Mouse (Mus musculus) myocyte (in vitro differentiated cells): Measurements from ENCODE around the gene Clpsl2. TPM values are rescaled to one million over a fixed set of nuclear protein-coding genes. Genes with fewer than 3 reads are reported as not detected.

ENCODE experiments used
- H3K27me3 ChIP-seq: one replicate; pipeline ENCODE4 v1.6.1; 2011; ENCODE audit not compliant: control insufficient read depth, insufficient read depth, insufficient read length
- H3K36me3 ChIP-seq: one replicate; pipeline ENCODE4 v1.6.1; 2011; ENCODE audit not compliant: control insufficient read depth, insufficient read depth
- H3K4me2 ChIP-seq: one replicate; pipeline ENCODE4 v1.6.1; 2011; ENCODE audit warnings: low read depth, control low read depth
- H3K4me3 ChIP-seq: one replicate; pipeline ENCODE4 v1.5.1; 2011; ENCODE audit warnings: mild to moderate bottlenecking, control low read depth, moderate library complexity
- H3K79me2 ChIP-seq: one replicate; pipeline ENCODE4 v1.6.1; 2011; ENCODE audit not compliant: control insufficient read depth, insufficient read depth
- H3ac ChIP-seq: one replicate; pipeline ENCODE4 v1.6.1; 2011; ENCODE audit not compliant: control insufficient read depth, insufficient read length
- CEBPB ChIP-seq: IDR thresholded peaks from 2 replicates; pipeline ENCODE4 v1.6.1; 2011; ENCODE audit warnings: mild to moderate bottlenecking, moderate library complexity; ENCODE audit not compliant: poor library complexity, insufficient read depth, severe bottlenecking
- E2F4 ChIP-seq: IDR thresholded peaks from one replicate; pipeline ENCODE4 v1.6.1; 2011; ENCODE audit warnings: mild to moderate bottlenecking, control low read depth, moderate library complexity; ENCODE audit not compliant: insufficient read depth
- MAX ChIP-seq: IDR thresholded peaks from one replicate; pipeline ENCODE4 v1.6.1; 2011; ENCODE audit warnings: low read depth, mild to moderate bottlenecking, control low read depth
- MYOD1 ChIP-seq, 3 experiments: IDR thresholded peaks; one replicate each; pipeline ENCODE4 v1.6.1; 2011; ENCODE audit warnings: control low read depth in 2 of 3, low read depth in 2 of 3, mild to moderate bottlenecking in 2 of 3, moderate library complexity in 1 of 3; ENCODE audit not compliant: insufficient read length in 2 of 3, control insufficient read depth in 1 of 3
- MYOG ChIP-seq, 3 experiments: IDR thresholded peaks; one replicate each; pipeline ENCODE4 v1.6.1; 2011; ENCODE audit warnings: control low read depth in 2 of 3, low read depth in 2 of 3, mild to moderate bottlenecking in 2 of 3; ENCODE audit not compliant: insufficient read length in 2 of 3, control insufficient read depth in 1 of 3, insufficient read depth in 1 of 3
- POLR2A ChIP-seq: IDR thresholded peaks from one replicate; pipeline ENCODE4 v1.6.1; 2011; ENCODE audit warnings: low read depth, mild to moderate bottlenecking, control low read depth, moderate library complexity; ENCODE audit not compliant: insufficient read length
- POLR2AphosphoS2 ChIP-seq: IDR thresholded peaks from one replicate; pipeline ENCODE4 v1.6.1; 2011; ENCODE audit warnings: low read depth, control low read depth; ENCODE audit not compliant: insufficient read length
- REST ChIP-seq: IDR thresholded peaks from one replicate; pipeline ENCODE4 v1.6.1; 2011; ENCODE audit warnings: mild to moderate bottlenecking, control low read depth, moderate library complexity; ENCODE audit not compliant: insufficient read depth, insufficient read length
- SRF ChIP-seq: IDR thresholded peaks from one replicate; pipeline ENCODE4 v1.6.1; 2011; ENCODE audit warnings: low read depth; ENCODE audit not compliant: control insufficient read depth, insufficient read length
- TCF12 ChIP-seq: IDR thresholded peaks from one replicate; pipeline ENCODE4 v1.6.1; 2011; ENCODE audit warnings: mild to moderate bottlenecking, control low read depth; ENCODE audit not compliant: poor library complexity, insufficient read depth, severe bottlenecking
- TCF3 ChIP-seq: IDR thresholded peaks from one replicate; pipeline ENCODE4 v1.6.1; 2011; ENCODE audit warnings: low read depth, control low read depth; ENCODE audit not compliant: insufficient read length
- USF1 ChIP-seq: IDR thresholded peaks from one replicate; pipeline ENCODE4 v1.6.1; 2011; ENCODE audit warnings: low read depth, mild to moderate bottlenecking, control low read depth, moderate library complexity
- polyA plus RNA-seq: library from polyadenylated mRNA; unstranded; fragments of >200 nt; fragmentation: generic; extraction: Trizol; gene quantifications from one replicate; pipeline ENCODE4 v1.2.1, GENCODE M21; 2012; ENCODE audit warnings: missing spikeins

The Clpsl2 gene
- polyA plus RNA-seq, 1 experiment: not detected

DNA sequence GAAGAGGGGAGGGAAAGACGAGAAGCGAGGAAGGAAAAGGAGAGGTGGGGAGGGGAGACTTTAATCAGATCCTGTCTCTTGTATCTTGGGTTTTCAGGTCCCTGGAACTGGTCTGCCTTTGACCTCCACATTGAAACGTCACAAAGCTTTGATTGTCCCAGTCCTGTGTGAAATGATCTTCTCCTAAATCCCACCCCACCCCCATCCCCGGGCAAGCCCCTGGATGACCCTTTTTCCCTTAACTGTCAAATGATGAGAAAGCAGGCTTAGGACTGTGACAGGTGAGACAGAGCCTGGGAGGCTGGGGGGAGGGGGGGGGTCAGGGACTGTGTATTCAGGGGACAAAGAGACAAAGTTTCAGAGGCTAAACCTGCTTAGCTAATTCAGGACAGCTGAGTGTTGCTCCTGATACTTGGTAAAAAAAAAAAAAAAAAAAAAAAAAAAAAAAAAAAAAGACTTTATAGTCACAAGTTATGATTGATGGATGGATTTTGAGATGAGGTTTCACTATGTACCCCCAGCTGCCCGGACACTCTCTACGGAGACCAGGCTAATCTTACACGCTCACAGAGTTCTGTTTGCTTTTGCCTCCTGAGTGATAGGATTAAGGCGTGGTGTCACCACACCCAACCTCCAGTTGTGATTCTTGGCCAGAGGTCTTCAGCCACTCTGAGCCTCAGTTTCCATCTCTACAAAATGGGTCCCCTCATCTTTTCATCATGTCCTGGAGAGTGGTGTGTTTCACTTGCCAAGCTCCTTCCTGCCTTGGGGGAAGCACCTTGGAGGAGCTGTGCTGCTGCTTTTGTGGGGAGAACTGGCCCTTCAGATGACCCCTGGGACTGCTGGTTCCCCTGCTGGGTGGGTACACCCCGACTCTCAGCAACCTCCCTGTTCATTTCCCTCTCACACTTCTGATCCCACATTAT lies 37.3 kb upstream of the Clpsl2 start:
- H3K27me3 ChIP-seq: no peaks in the 10 kb centered on the region
- no peaks in the 10 kb centered on the region for H3K79me2 ChIP-seq
- H3K4me2 ChIP-seq: no peak overlapping the region
- H3K4me3 ChIP-seq: no peak overlapping the region
- no peaks in the 10 kb centered on the region for H3K36me3 ChIP-seq
- TF ChIP-seq USF1 (no peak), E2F4 (no peak), CEBPB (no peak), MYOG (IDR thresholded peaks at IDR 0.05; ENCODE audit: control insufficient read depth in 1 of 3, insufficient read depth in 1 of 3, insufficient read length in 2 of 3, low read depth in 2 of 3) (no peak), REST (no peak), POLR2AphosphoS2 (no peak), SRF (no peak), TCF3 (no peak), POLR2A (no peak), MYOD1 (IDR thresholded peaks at IDR 0.05; ENCODE audit: control insufficient read depth in 1 of 3, insufficient read length in 2 of 3, low read depth in 2 of 3) (no peak), MAX (no peak), TCF12 (no peak)
- no peak overlapping the region for H3ac ChIP-seq

DNA sequence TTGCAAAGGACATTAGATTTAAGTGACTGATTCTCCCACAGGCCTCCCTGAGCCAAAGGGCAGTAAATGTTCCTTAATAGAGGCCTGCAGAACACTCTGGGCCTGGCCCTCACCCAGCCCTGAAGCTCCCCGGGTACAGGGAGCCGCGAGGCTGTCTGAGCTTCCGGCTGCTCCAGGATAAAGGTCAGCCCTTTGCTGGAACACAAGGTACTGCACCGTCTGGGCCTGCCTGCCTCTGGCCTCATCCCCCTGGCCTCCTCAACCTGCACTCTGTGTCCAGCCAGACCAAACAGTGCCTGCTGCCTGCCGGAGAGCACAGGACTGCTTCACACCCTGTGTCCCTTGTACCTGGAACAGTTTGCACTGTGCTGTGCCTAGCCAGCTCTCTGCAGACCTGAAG lies 36.5 kb upstream of the Clpsl2 start:
- no peak overlapping the region for H3K4me3 ChIP-seq
- no peak overlapping the region for H3ac ChIP-seq
- H3K27me3 ChIP-seq: no peaks in the 10 kb centered on the region

DNA sequence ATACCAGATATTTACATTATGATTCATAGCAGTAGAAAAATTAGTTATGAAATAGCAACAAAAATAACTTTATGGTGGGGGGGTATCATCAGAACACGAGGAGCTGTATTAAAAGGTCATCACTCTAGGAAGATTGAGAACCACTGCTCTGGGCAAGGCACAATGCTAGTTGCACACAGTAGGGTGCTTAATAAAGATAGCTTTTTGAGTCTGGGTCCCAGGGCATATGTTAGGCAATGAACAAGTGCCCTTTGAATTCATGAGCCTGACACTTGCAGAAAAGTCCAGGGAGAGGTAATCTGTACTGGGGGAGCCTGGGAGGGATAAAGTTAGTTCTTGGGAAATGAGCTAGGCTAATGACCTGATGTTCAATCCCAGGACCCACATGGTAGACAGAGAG lies 35.9 kb upstream of the Clpsl2 start:
- Histone ChIP-seq H3K36me3 (no peaks in the 10 kb centered on the region), H3ac (no peak overlapping the region), H3K4me3 (no peak overlapping the region)

More for the DNA sequence above, 36.5 kb upstream of the Clpsl2 start:
- no peaks in the 10 kb centered on the region for H3K79me2 ChIP-seq
- no peak overlapping the region for H3K4me2 ChIP-seq
- no peaks in the 10 kb centered on the region for H3K36me3 ChIP-seq
- no peak for TF ChIP-seq MYOG (IDR thresholded peaks at IDR 0.05; ENCODE audit: control insufficient read depth in 1 of 3, insufficient read depth in 1 of 3, insufficient read length in 2 of 3, low read depth in 2 of 3)
- no peak for TF ChIP-seq MYOD1 (IDR thresholded peaks at IDR 0.05; ENCODE audit: control insufficient read depth in 1 of 3, insufficient read length in 2 of 3, low read depth in 2 of 3)
- no peak for TF ChIP-seq REST
- no peak for TF ChIP-seq POLR2A
- TF ChIP-seq POLR2AphosphoS2: no peak
- no peak for TF ChIP-seq MAX
- no peak for TF ChIP-seq USF1
- no peak for TF ChIP-seq CEBPB
- TF ChIP-seq E2F4: no peak
- TF ChIP-seq TCF3: no peak
- TF ChIP-seq SRF: no peak

DNA sequence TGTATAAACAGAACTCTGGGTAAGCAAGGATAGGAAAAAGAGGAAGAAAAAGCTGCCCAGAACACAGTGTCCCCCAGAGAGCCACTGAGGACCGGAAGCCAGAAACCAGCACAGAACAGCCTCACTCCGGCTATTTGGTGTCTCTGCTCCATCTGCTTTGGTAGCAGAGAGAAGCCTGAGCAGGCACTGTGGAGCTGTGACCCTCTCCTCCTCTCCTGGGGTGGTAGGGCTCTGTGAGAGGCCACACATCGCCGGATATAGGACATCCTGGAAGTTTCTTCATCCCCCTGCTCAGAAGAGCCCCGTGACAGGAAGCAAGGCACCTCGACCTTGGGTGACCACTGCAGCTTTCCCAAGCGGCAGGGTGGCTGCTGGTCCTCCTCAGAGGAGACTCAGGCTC lies 35.4 kb upstream of the Clpsl2 start:
- no peaks in the 10 kb centered on the region for H3K36me3 ChIP-seq
- H3K79me2 ChIP-seq: no peaks in the 10 kb centered on the region
- no peak overlapping the region for H3K4me3 ChIP-seq
- H3ac ChIP-seq: no peak overlapping the region
- no peak for TF ChIP-seq USF1
- TF ChIP-seq TCF12: no peak
- TF ChIP-seq MYOG (IDR thresholded peaks at IDR 0.05; ENCODE audit: control insufficient read depth in 1 of 3, insufficient read depth in 1 of 3, insufficient read length in 2 of 3, low read depth in 2 of 3): no peak
- TF ChIP-seq MYOD1 (IDR thresholded peaks at IDR 0.05; ENCODE audit: control insufficient read depth in 1 of 3, insufficient read length in 2 of 3, low read depth in 2 of 3): no peak
- no peak for TF ChIP-seq CEBPB
- no peak for TF ChIP-seq REST
- TF ChIP-seq SRF: no peak
- no peaks in the 10 kb centered on the region for H3K27me3 ChIP-seq
- H3K4me2 ChIP-seq: no peak overlapping the region

More for the DNA sequence above, 35.9 kb upstream of the Clpsl2 start:
- TF ChIP-seq MYOD1 (IDR thresholded peaks at IDR 0.05; ENCODE audit: control insufficient read depth in 1 of 3, insufficient read length in 2 of 3, low read depth in 2 of 3) (no peak), POLR2A (no peak), TCF3 (no peak), MYOG (IDR thresholded peaks at IDR 0.05; ENCODE audit: control insufficient read depth in 1 of 3, insufficient read depth in 1 of 3, insufficient read length in 2 of 3, low read depth in 2 of 3) (no peak), REST (no peak)
- no peaks in the 10 kb centered on the region for H3K79me2 ChIP-seq
- no peaks in the 10 kb centered on the region for H3K27me3 ChIP-seq
- no peak overlapping the region for H3K4me2 ChIP-seq

DNA sequence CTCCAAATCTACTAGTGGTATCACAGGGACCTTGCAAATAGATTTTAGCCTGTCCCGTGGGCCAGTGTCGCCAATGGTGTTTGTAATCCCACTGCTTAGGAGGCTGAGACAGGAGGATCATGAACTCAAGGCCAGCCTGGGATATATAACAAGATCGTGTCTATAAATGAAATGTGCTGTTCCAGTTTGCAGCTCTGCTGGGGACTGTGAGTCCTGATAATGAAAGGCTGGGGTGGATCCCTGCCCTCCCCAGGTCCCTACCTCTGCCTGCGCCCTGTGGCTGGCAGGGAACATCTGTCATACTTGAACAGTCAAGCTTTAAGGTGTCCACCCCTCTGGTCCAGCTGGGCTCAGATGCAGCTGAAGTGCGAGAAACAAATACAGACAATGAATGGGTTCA lies 34.7 kb upstream of the Clpsl2 start:
- no peak overlapping the region for H3K4me3 ChIP-seq
- no peak overlapping the region for H3K4me2 ChIP-seq
- no peaks in the 10 kb centered on the region for H3K27me3 ChIP-seq
- no peak for TF ChIP-seq SRF
- no peak for TF ChIP-seq CEBPB
- TF ChIP-seq MYOG (IDR thresholded peaks at IDR 0.05; ENCODE audit: control insufficient read depth in 1 of 3, insufficient read depth in 1 of 3, insufficient read length in 2 of 3, low read depth in 2 of 3): no peak
- TF ChIP-seq POLR2A: no peak
- H3K79me2 ChIP-seq: no peaks in the 10 kb centered on the region
- no peaks in the 10 kb centered on the region for H3K36me3 ChIP-seq
- no peak overlapping the region for H3ac ChIP-seq
